Mouse (Mus musculus) urinary bladder, postnatal 36 days (tissue): ENCODE results near the gene Gpr161.
"Not testable (repeated sequence)": the region's sequence is repeated elsewhere in the genome, so short reads cannot be mapped to it uniquely, and the experiment has no call there.

ENCODE experiments used
- DNase-seq, 2 experiments: peaks; one replicate each; pipeline ENCODE4 v3.0.0; 2022; ENCODE audit warnings: low spot score in 2 of 2, mixed read lengths in 1 of 2

Gene Gpr161

DNA sequence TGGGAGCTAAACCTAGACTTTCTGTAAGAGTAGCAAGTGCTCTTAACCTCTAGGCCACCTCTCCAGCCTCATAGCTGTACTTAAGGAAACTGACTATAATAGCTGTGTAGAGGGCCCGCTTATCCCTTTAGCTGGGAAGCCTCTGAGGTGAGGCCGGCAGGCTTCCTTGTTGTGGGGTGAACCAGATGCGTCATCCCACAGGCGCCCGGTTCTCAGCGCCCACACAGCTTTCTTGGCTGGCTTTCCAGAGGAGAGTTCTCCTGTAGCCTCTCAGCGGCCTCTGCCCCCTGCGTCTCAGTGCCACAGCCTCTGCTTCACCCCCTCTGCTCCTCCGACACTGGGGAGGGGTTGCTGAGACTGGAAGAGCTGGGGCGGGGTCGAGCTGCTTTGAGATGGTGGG lies 20.8 kb downstream of the Gpr161 start:
- no peak for DNase-seq

DNA sequence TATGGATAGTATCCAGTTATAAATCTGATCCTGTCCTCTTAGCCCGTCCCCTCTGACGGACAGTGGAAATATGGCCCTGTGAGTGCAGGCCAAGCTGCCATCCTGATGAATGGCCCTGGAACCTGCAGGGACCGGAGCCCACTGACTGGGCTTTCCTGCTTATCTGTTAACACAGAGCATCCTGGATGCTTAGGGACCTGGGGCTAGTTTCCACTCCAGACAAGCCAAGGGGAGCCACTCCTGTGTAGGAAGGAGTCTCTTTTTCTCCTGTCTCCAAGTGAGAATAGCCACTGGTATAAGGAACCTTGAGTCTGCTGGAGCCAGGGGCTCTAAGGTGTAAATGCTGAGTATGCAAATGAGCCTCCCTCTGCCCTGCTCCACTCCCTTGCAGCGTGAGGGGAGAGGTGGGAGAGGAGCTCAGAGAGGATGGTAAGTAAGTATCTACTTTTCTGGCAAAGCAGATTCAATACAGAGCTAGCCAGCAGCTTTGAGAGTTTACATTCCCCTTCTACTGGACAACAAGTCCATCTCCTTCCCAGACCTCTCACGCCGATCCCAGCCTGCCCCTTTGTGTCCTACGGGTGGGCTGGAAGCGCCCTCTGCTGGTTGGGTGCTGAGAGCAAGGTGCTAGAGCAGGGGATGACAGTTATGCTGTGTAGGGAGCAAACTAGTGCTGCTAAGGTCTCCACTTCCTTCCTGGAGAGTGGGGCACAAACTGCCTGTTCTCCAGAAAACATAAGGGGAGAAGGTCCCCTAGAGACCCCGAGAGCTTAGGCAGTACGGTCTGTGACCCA lies 24.7 kb downstream of the Gpr161 start:
- peak; percentile 71 to 83 for DNase-seq

GRCm38 (mm10) chr1:165321393-165321861 lies 25.8 kb downstream of the Gpr161 start:
- DNase-seq: peak; percentile 22 to 42

GRCm38 (mm10) chr1:165321891-165322290 lies 26.3 kb downstream of the Gpr161 start:
- no peak for DNase-seq

- no peak for DNase-seq
These were observed 27.3 kb downstream of the Gpr161 start for GRCm38 (mm10) chr1:165322934-165323333.

GRCm38 (mm10) chr1:165327370-165327769 lies 31.8 kb downstream of the Gpr161 start:
- DNase-seq: no peak

GRCm38 (mm10) chr1:165327831-165328230 lies 32.2 kb downstream of the Gpr161 start:
- no peak for DNase-seq

- not testable (repeated sequence) for DNase-seq
These were observed 33.0 kb downstream of the Gpr161 start for GRCm38 (mm10) chr1:165328384-165329289.

GRCm38 (mm10) chr1:165330859-165331258 lies 35.3 kb downstream of the Gpr161 start:
- DNase-seq: no peak

DNA sequence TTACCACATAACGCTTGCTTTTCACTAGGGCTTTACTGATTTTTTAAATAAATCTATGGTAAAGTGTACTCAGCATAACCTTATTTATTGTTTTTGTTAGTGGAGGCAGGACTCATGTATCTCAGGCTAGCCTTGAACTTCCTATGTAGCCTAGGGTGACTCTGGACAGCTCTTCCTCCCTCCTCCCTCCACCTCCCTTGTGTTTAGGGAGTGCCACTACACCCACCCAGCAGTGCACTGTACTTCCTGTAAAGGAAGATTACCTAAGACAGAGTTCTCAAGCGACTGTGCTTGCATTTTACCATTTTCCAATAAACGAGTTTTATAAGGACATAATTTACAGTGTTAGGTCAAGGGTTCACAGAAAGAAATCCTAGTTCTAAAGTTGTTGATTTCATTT lies 37.2 kb downstream of the Gpr161 start:
- DNase-seq: no peak

DNA sequence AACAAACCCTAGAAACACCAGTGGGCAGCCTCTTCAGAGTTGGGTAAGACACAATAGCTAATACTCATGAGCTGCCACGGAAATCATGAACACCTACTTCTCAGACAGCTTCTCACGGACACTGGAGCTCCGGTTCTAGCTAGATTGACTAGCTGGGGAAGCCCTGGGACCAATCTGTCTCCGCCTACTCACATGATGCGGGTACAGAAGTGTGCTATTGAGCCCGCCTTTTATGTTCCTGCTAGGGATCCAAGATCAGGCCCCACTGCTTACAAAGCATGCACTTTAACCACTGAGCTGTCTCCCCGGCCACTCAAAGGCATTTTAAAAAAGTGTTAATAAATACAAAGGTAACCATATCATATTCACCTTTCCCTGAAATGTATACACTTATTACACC lies 46.5 kb downstream of the Gpr161 start:
- no peak for DNase-seq

- no peak for DNase-seq
These were observed 48.9 kb downstream of the Gpr161 start for GRCm38 (mm10) chr1:165344453-165344852.

- no peak for DNase-seq
These were observed 53.0 kb downstream of the Gpr161 start for GRCm38 (mm10) chr1:165348627-165349026.

- no peak for DNase-seq
These were observed 60.8 kb downstream of the Gpr161 start for GRCm38 (mm10) chr1:165356347-165356746.

- DNase-seq: no peak
These were observed 67.7 kb downstream of the Gpr161 start for GRCm38 (mm10) chr1:165363271-165363670.

GRCm38 (mm10) chr1:165365057-165365456 lies 69.5 kb downstream of the Gpr161 start:
- no peak for DNase-seq

DNA sequence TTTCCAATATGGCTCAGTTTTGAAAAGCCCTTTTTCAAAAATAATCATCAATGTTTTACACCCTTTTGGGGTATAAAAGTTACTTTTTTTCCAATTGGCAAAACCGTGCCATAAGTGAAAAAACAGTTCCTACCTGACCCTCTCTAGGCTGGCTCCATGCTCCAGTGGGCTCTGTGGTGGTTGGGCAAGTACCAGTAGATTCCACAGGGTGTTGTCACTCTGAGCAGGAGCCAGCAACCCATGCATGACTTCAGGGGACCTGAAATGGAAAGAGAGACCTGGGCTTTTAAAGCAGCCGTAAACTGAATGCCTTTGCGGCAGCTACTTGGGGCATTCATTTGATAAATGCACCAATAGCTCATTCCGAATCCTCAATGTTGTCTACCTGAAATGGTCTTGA lies 75.4 kb downstream of the Gpr161 start:
- no peak for DNase-seq

DNA sequence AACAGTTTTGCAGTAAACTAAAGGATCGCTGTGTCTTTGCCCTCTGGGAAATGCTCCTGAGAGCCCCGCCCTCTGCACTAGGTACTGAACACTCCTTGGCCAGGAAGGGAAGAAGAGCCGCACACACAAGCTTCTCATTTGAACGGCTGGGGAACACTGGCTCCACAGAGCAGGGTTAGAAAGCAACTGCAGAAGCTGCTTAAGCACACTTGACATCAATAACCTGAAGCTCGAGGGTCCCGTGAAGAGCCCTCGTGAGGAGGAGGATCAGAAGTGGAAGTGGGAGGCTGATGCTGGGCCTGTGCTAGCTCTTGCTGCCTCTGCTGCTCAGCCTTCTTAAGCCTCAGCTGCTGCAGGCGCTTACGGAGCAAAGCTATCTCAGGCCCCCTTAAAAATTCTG lies 78.2 kb downstream of the Gpr161 start:
- no peak for DNase-seq
